Mouse (Mus musculus) thymus, postnatal 25 days (tissue): ENCODE measurements at regions not wholly inside any gene's neighbourhood (a gene's known extent, or its start where the extent isn't known, plus 50 kb on each side); places are given as distances from the start of the nearest gene placed in this dataset.
A peak's percentile ranks its signal among the peaks of the same experiment; 100 is the strongest.

Experiments
- DNase-seq: peaks from one replicate; pipeline ENCODE4 v3.0.0; 2022

DNA sequence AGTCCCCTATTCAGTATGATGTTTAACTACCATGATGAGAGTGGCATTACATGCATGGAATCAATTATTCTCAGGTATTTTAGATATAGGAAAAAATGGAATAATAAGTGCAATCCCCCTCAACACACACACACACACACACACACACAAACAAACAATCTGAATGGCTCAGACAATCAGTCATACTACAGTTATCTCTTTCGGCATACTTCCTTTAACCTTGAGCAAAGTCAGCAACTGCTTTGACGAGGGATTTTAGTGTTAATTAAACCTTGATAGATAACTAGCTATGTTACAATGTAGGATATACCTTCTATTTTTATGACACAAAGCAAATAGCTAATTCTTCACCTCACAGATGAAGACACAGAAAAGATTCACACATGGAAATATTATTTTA, 312.1 kb downstream of the Tex13c3 start:
- no peak for DNase-seq

- peak; percentile 19 for DNase-seq
Measured at GRCm38 (mm10) chrX:19168546-19168945, 312.6 kb downstream of the Tex13c3 start.

DNA sequence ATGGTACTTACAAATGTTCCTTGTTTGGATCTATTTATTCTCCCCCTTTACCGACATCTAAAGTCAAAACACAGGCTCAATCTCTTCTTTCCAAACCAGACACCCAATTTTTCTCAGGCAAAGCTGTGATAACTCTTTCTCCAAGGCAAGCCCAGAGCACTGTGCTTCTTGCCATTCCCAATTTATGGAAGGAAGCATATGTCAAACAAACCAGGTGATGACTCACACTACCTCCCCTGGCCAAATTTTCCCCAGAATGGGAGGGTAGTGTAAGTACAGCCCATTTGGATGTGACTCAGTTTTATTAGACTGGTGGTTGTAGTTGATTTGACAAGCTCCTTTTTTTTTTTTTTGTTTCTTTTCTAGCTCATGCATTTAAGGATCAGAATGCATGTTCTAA, 313.0 kb downstream of the Tex13c3 start:
- no peak for DNase-seq

DNA sequence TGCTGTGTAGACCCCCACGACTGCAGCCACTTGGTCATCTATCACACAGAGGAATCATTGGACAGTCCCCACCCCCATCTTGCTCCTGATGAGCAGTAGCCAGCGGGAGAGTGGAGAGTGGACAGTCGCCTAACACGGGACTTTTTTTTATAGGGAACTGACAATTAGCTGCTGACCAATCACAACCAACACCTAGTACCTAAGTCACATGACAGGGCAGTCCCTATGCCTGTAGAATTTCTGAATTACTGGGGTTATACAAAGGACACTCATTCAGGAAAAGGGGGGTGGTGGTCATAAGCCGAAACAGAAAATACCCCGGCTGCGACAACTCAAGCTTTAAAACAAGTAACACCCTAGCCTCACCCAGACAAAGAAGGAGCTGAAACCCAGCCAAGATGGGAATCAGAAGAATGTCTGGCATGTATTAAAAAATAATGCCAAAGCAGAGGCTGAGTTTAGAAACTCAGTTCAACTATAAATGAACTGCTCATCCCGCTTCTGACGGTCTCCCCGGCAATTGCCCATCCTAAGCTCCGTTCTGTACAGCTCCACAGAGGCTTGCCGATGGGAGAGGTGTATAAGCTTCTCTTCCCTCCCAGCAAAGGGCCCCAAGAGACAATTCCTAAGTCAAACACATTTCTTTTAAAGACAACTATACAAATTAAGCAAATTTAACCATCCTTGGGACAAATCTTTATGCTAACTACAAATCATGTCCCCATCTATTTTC, 313.8 kb downstream of the Tex13c3 start:
- DNase-seq, result peak; percentile 9

- DNase-seq, result no peak
Measured at GRCm38 (mm10) chrX:19165891-19166644, 315.1 kb downstream of the Tex13c3 start.

DNA sequence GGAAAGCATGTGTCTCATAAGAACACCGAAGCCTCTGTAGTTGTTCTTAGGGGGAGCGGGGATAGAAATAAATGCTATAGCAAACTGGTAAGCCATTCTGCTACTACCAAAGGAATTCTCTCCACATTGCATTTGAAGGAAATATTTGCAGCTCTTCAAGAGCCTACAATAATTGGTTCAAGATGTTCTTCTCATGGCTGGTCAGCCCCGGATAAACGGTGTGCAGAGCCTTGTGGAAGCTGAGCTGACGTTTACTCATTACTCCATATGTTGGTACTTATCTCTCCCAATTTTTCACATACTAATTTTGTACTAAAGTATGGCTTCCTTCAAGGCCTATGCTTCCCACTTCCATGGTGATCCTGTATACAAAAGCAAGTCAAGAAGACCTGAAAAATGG, 317.0 kb downstream of the Tex13c3 start:
- DNase-seq, result no peak

DNA sequence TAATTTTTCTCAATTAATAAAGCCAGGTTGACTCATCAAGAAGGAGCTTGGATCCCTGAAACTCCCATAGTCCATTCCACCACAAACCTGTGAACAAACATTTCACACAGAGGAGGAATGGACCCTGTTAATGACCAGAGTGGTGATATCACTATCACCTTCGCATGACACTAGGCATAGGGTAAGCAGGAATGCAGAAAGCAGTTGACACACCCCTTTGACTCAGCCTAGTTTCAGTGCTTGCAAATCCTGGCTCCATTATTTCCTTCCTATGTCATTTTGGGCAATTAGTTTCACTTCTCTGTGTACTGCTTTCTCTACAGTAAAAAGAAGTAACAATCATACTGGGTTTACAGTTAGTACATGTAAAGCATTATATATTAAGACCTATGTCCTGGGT, 318.2 kb downstream of the Tex13c3 start:
- no peak for DNase-seq

DNA sequence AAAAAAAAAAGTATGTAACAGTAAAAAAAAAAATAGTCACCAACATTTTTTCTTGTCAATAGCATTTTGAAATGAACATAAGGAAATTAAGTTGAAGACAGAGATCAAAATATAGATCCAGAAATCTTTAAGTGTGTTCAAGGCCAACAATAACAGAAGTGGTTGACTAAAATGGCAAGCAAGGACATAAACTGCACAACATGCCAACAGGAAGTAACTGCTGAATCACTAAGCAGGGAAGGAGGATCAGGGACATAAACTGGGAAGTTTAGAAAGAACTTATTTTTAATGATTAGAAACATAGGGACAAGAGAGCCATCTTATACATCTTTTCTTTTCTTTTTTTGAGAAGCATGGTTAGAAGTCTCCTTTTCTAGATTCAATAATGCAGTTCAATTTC, 318.8 kb downstream of the Tex13c3 start:
- DNase-seq, result no peak

- no peak for DNase-seq
Measured at GRCm38 (mm10) chrX:19160275-19160930, 320.7 kb downstream of the Tex13c3 start.

DNA sequence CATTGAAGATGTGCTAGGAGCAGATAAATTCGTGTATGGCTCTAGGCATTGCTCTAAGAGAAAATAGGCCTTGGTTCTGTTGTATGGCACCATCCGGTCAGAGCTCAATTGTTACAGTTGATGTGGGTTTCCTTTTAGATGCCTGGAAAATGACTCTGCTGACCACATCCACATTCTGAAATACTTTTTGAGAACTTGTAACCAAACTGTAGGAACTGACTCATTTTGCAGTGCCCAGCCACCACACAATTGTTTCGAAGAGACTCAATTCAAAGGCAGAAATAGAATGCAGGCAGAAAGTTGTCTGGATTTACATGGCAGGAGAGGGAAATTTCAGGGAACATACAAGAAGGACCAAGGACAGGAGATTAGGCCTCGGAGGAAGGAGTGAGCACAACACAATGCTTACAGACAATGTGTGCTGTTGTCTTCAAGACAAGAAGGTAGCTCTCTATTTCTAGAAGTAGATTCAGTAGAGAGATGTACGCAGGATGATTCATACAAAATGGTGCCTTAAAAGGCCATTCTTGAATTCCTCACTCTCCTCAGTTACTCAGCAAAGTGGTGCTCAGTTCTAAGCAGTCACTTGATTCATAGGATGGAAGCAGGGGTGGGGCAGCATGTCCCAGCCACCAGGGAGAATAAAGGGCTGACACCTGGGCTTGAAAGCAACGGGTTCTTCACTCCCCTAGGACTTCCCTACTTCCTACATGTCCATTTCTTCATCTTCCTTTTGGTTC, 323.5 kb downstream of the Tex13c3 start:
- no peak for DNase-seq

- no peak for DNase-seq
Measured at GRCm38 (mm10) chrX:19153619-19154018, 327.5 kb downstream of the Tex13c3 start.

GRCm38 (mm10) chrX:19152170-19152861, 328.8 kb downstream of the Tex13c3 start:
- DNase-seq, result no peak

- DNase-seq, result no peak
Measured at GRCm38 (mm10) chrX:19150606-19151005, 330.5 kb downstream of the Tex13c3 start.

DNA sequence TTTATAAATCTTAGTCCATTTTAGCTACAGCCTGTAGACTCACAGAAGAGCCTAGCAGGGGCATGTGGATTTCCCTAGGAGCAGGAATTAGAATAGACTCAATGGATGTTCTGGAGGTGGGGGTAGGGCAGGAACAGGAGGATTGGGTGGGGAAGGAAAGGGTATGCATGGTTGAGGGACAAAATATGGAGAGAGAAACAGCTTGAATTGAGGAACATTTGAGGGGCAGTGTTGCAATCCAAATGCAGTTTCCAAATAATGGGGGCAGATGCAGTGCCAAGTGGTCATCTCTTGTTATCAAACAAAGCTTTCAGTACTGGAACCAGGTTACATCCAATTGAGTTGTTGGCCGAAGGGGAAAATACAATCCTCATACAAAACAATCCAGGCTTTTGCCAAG, 332.4 kb downstream of the Tex13c3 start:
- no peak for DNase-seq

DNA sequence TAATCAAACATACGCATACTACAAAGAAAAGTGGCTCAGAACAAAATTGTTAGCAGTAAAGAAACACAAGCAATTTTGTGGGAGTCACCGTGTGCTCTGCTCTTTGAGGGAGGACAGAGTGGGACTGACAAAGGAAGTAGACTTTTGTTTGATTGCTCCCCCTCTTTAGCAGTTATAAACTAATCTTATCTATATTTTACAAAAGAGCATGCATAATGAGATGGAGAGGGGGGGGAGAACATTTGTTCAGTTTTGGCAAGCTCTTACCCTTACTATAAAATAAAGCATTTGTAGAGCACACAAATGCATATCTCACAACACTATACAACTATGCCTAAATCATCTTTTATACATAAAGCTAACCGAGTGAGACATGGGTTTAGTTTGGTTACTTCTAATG, 332.9 kb downstream of the Tex13c3 start:
- no peak for DNase-seq

GRCm38 (mm10) chrX:19112753-19113152, 368.4 kb downstream of the Tex13c3 start:
- no peak for DNase-seq

DNA sequence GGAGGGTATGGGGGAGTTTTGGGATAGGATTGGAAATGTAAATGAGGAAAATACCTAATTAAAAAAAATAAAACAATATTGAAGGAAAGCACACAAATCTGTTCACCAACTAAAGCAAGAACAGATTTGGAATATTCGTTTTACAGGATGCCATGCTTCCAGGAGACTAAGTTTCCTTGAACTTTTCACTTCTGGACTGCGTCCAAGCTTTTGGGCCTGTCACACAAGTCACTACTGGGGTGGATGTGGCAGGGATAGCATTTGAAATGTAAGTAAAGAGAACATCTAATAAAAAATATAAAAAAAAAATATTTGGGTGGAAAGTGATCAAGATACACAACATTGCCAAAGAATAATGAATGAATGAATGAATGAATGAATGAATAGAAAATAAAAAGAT, 378.2 kb downstream of the Tex13c3 start:
- no peak for DNase-seq

- no peak for DNase-seq
Measured at GRCm38 (mm10) chrX:19095960-19096359, 385.2 kb downstream of the Tex13c3 start.

- no peak for DNase-seq
Measured at GRCm38 (mm10) chrX:19084435-19084834, 396.7 kb downstream of the Tex13c3 start.

- no peak for DNase-seq
Measured at GRCm38 (mm10) chrX:19080021-19080420, 401.1 kb downstream of the Tex13c3 start.
